Mouse (Mus musculus): ENCODE results near the gene Maml2.

Gene Maml2

DNA sequence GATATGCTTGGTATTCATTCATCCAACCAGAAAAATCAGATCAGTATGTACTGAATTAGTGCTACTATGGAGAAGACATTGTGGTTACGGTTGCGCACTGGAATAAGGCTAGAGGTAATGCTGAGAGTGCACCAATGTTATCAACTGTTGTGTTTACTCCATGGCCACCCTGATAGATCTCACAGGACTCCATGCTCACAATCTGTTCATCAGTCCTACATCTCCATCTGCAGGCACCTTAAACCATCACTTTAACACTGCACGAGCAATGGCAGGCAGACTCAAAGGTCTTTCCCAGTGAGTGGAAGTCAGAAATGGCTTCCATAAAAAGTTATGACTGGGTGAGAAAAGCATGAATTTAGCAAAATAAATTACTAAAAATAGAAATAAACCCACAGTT lies 324.2 kb downstream of the Maml2 start:
- DNase-seq = no peak

- DNase-seq = no peak
Measured at GRCm38 (mm10) chr9:13622426-13622825, 324.7 kb downstream of the Maml2 start.

GRCm38 (mm10) chr9:13623892-13624422 lies 326.2 kb downstream of the Maml2 start:
- DNase-seq = no peak

GRCm38 (mm10) chr9:13624780-13625179 lies 327.0 kb downstream of the Maml2 start:
- DNase-seq = no peak

- DNase-seq = no peak
Measured at GRCm38 (mm10) chr9:13625215-13625614, 327.5 kb downstream of the Maml2 start.

DNA sequence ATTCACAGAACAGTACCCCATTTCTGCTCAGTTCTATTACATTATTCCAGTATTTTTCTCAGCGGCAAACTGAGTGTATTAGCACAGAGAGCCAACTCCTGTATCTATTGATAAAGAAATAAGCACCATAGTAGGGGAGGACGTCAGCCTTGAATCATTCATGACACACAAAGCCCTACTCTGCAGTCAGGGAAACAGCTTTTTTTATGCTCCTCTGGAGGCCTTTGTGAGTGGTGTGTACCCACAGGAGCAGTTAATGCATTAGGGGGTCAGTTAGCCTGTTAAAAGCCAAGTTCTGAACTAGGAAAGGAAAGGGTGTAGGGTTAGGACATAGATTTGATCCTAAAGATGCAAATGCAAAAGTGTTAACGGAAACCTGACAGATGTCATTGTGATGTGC lies 328.7 kb downstream of the Maml2 start:
- no peak for DNase-seq

- peak; percentile 19 to 31 for DNase-seq
Measured at GRCm38 (mm10) chr9:13633371-13633770, 335.6 kb downstream of the Maml2 start.

GRCm38 (mm10) chr9:13639655-13640054 lies 341.9 kb downstream of the Maml2 start:
- no peak for DNase-seq

DNA sequence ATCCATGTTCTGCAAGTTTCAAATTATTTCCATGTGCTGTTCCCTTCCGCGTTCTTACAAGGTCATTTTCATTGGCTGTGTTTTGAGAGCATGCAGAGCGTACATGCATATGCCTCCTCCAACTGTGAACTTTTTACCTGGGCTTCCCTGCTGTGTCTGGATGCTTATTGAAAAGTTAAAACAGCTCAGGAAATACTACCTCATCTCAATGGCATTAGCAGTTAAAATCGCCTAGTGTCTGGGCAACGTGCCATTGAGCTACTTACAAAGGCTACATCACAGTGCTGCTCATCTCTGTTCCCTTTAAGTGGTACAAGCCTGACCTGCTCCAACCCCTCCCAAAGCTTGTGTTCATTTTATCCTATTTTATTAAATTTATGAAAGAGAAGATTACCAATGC lies 347.4 kb downstream of the Maml2 start:
- DNase-seq = peak; percentile 54 to 58

GRCm38 (mm10) chr9:13651065-13651464 lies 353.3 kb downstream of the Maml2 start:
- no peak for DNase-seq

GRCm38 (mm10) chr9:13651828-13652227 lies 354.1 kb downstream of the Maml2 start:
- DNase-seq = no peak

- DNase-seq = no peak
Measured at GRCm38 (mm10) chr9:13652389-13652877, 354.7 kb downstream of the Maml2 start.

GRCm38 (mm10) chr9:13652917-13653316 lies 355.2 kb downstream of the Maml2 start:
- peak in 1 of 2 experiments; percentile 34 for DNase-seq

- no peak for DNase-seq
Measured at GRCm38 (mm10) chr9:13661768-13662623, 364.2 kb downstream of the Maml2 start.

DNA sequence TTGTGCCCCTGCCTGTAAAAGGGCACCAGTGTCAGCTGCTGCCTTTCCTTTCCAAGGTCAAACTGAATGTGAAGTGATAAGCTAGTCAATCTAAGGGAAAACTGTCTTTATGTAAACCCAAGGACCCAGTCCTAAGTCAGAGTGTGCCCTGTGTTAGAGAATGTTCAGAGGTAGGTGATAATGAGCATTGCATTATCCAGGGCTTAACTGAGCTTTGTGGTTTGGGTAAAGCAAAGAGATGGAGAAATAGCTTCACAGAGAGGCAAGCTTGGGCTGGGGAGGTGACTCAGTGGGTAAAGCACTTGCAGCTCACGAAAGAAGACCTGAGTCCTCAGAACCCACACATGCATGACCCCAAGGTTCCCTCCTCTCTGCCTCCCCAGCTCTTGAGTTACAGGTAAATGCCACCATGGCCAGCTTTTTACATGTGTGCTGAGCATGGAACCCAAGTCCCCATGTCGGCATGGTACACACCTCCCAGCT lies 367.8 kb downstream of the Maml2 start:
- DNase-seq = no peak

DNA sequence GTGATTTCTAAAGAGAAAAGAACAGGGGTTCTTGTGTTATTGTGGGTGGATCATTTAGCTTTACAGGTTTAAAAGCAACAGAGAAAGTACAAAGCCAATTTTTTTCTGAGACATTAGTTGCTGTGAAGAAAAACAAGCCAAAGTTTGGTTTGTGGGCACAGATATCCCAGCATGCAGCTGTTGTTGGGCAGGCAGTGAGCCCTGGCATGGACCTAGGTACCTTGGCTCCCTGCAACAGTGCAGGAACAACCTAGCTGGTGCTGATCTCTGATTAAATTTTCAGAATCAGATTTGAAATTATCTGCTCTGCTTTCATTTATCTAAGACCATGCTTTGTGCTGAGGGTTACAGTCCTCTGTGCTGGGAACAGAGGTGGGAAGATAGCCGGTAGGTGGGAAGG lies 370.2 kb downstream of the Maml2 start:
- DNase-seq = no peak

- DNase-seq = peak in 1 of 2 experiments; percentile 13
Measured at GRCm38 (mm10) chr9:13668742-13669141, 371.0 kb downstream of the Maml2 start.

- no peak for DNase-seq
Measured at GRCm38 (mm10) chr9:13671125-13671769, 373.5 kb downstream of the Maml2 start.

DNA sequence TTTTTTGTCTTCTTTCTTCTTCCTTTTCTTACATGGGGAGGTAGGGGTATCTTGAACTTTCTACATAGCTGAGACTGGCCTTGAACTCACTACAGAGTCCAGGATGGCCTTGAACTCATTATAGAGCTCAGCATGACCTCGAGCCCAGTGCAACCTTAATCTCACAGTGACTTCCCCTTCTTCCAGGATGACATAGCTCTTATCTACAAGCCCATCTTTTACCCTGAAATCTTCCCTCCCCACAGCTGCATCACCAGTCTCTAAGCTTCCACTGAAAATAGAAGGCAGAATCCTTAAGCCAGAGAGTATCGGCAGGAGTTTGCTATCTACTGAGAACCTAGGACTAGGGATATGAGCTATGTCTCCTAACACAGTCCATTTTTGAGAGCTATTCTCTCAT lies 375.5 kb downstream of the Maml2 start:
- DNase-seq = no peak

DNA sequence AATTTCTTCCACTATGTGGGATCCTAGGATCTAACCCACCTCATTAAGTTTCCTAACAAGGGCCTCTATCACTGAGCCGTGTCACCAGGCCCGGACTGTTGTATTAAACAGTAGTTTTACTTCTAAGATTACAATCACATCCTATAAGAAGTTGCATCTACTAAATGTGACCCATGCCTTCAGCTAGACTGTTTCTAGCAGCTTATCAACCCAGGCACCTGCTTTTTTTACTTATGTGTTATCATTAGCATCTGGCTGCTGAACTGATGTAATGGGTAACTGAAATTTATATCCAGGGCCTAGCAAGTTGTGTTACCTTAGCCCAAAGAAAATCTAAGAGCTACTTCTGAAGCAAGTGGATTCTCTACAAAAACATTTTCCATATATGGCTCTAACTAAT lies 380.3 kb downstream of the Maml2 start:
- no peak for DNase-seq

DNA sequence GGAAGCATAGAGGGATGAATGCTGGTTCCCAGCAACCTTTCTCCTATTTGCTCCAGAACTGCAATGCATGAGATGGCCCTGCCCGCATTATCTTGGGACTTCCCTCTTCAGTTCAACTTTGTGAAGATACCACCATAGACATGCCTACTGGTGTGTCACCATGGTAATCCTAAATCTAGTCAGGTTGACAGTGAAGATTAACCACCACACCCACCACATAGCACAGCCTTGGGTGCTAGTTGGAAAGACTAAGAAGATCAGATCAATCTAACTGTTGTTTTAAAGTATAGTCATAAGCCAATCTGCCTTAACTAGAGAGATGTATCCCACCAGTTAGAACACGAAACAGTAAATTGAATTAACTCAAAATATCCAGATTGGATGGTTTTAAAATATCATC lies 381.9 kb downstream of the Maml2 start:
- DNase-seq = no peak

DNA sequence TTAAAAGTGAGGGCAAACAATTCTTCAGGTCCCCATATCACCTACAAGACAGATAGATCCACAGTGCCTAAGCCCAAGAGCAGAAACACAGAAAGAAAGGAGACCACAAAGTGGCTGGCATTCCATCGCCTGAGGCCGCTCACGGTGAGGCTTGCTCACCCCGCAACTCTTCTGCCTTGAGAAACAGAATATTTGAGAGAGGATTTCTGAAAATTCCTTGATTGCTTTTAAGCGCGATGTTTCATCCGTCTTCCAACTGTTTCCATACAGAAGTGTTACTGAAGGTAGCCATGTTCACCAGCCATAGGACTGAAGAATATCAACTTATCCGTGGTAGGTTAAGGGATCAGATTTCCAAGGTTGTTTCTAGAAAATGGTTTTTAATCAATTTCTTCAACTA lies 383.4 kb downstream of the Maml2 start:
- DNase-seq = peak in 1 of 2 experiments; percentile 11

- peak; percentile 77 to 90 for DNase-seq
Measured at GRCm38 (mm10) chr9:13681581-13682038, 383.9 kb downstream of the Maml2 start.
